In the genomic region with DNA sequence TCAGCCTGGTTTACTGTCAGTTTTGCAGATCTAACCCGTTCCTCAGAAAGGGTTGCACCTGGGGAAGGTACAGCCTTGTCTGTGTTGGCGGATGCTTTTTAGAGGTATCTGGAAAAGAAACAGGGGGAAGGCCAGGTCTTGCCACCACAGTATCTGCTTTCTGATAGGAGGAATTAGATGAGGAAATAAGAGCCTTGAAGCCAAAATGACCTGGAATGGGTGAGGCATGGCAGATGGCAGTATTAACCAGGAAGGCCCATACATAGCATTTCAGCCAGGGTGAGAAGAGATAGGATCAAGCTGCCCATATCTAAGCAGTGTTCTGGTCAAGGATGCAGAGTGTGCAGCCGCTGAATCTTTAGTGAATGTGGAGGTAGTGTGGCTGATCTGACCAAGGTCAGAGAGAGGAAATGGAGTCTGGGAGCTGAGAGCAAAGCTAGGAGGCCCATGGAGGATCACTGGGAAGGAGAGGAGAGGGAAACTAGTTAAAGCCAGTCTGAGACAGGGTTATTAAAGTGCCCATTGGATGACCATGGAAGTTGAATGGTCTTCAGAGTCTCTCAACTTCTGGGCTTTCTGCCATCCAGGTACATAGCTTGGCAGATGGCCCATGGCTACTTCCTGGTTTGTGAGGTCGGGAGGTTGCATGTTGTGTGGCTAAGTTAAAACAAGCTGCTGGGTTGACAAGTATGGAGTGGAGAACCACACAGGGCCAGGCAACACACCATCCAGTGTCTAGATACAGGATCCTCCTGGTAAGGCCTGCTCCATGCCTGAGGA, we compare ENCODE assay signal across 10 mouse cellular contexts. TPM values are rescaled to one million over a fixed set of nuclear protein-coding genes. Genes with fewer than 3 reads are reported as not detected.
DNase-seq lines count a peak whose midpoint lies in the region; ATAC-seq and TF ChIP-seq lines count a peak whose summit lies in the region.
"Had no signal": no experiment of that assay in that cellular context is flagged by ENCODE, and none has a peak within 500 bp of the region (broad histone marks: within the 10 kb centered on the region; RNA-seq: fewer than 3 reads in every experiment).

No protein-coding gene starts in this region.

- H3K9me3 ChIP-seq in heart, postnatal 0 days (replicated peaks; ENCODE audit: control insufficient read depth, low read length): no peaks in the 10 kb centered on the region
- H3K9me3 ChIP-seq in stomach, postnatal 0 days (ENCODE audit: control insufficient read depth, low read length): no peaks in the 10 kb centered on the region
- H3K9me3 ChIP-seq: G1E had no signal

- no peak for ATAC-seq in heart, postnatal 0 days (ENCODE audit: insufficient read depth, low read depth)
- ATAC-seq in stomach, postnatal 0 days (ENCODE audit: low FRiP score, low TSS enrichment): peak; percentile 16; the same call in 1 of the 2 replicates

- WGBS in heart, postnatal 0 days: 58% methylated on average over 4 of the region's 4 CpGs
- WGBS in large intestine, adult 2 months: 51% methylated on average over 4 of the region's 4 CpGs
- 75% methylated on average over 4 of the region's 4 CpGs for WGBS in stomach, postnatal 0 days

- no peak overlapping the region for H3K9ac ChIP-seq in heart, postnatal 0 days (replicated peaks; ENCODE audit: low read depth, low read length)
- H3K9ac ChIP-seq in stomach, postnatal 0 days (ENCODE audit: low read length): no peak overlapping the region

- H3K4me2 ChIP-seq in heart, postnatal 0 days (ENCODE audit: low read depth, low read length): no peak overlapping the region
- H3K4me2 ChIP-seq in stomach, postnatal 0 days (replicated peaks; ENCODE audit: low read depth): no peak overlapping the region

- H3K36me3 ChIP-seq in heart, postnatal 0 days (replicated peaks; ENCODE audit: control insufficient read depth, insufficient read depth, low read length): peaks cover 27% of the 10 kb centered on the region
- peaks cover 2% of the 10 kb centered on the region for H3K36me3 ChIP-seq in stomach, postnatal 0 days (ENCODE audit: control insufficient read depth, insufficient read depth, low read length)

- TF ChIP-seq EP300 in heart, postnatal 0 days (IDR thresholded peaks at IDR 0.05; ENCODE audit: low read depth): no peak
- no peak for TF ChIP-seq EP300 in stomach, postnatal 0 days (optimal IDR thresholded peaks at IDR 0.05)

- peak overlapping the region; percentile 72 for H3K27ac ChIP-seq in heart, postnatal 0 days (ENCODE audit: low read depth)
- peak overlapping the region; percentile 30; the same call in 1 of the 2 replicates for H3K27ac ChIP-seq in stomach, postnatal 0 days (replicated peaks)

- no peaks in the 10 kb centered on the region for H3K27me3 ChIP-seq in heart, postnatal 0 days (ENCODE audit: control insufficient read depth, insufficient read depth, low read length)
- H3K27me3 ChIP-seq in stomach, postnatal 0 days (ENCODE audit: control insufficient read depth, insufficient read depth, low read length): no peaks in the 10 kb centered on the region

- intact Hi-C loops in left cerebral cortex, postnatal 36 days (cut with DNase I): no loop called here

- H3K4me3 ChIP-seq in heart, postnatal 0 days (ENCODE audit: low read depth, low read length): no peak overlapping the region
- no peak overlapping the region for H3K4me3 ChIP-seq in stomach, postnatal 0 days (ENCODE audit: low read depth, low read length)

- DNase-seq in heart, postnatal 0 days (ENCODE audit: low spot score): no peak
- DNase-seq in heart, adult 9 months (ENCODE audit: low spot score in 2 of 2): no peak
- DNase-seq in urinary bladder, postnatal 14 days (ENCODE audit: low spot score): peak; percentile 57
- no peak for DNase-seq in urinary bladder, postnatal 10 days (ENCODE audit: low spot score)
- peak; percentile 93 for DNase-seq in large intestine, adult 2 months (ENCODE audit: low read depth, low spot score)
- peak; percentile 73 for DNase-seq in stomach, postnatal 0 days (ENCODE audit: low spot score)
- DNase-seq in thymus, postnatal 25 days: no peak
- no peak for DNase-seq in left cerebral cortex, postnatal 36 days (ENCODE audit: low spot score in 2 of 2)
- DNase-seq: gastrocnemius, postnatal 10 days had no signal

- peaks cover 38% of the 10 kb centered on the region for H3K4me1 ChIP-seq in heart, postnatal 0 days (ENCODE audit: control insufficient read depth, insufficient read depth)
- peaks cover 9% of the 10 kb centered on the region for H3K4me1 ChIP-seq in stomach, postnatal 0 days (replicated peaks; ENCODE audit: control insufficient read depth, insufficient read depth)

- no peak for TF ChIP-seq CTCF in heart, postnatal 0 days (IDR thresholded peaks at IDR 0.05; ENCODE audit: low read depth)
- no peak for TF ChIP-seq CTCF in stomach, postnatal 0 days (IDR thresholded peaks at IDR 0.05; ENCODE audit: low read depth)

RNA-seq across cellular contexts. Expression of a gene that starts 17.4 kb away (rescaled TPM):
- 16.9 and 25.8 TPM in 2 replicates for total RNA-seq in heart, postnatal 0 days (2014; rRNA removed; ENCODE audit: low replicate concordance)
- polyA plus RNA-seq in heart, postnatal 0 days (2015; fragmentation: Nextera tagmentation; extraction: Ambion mirVana): 17.3 and 17.4 TPM in 2 replicates
- polyA plus RNA-seq in large intestine, adult 2 months (2012; rRNA removed): 29.5 and 34.6 TPM in 2 replicates
- 23.5 and 24.2 TPM in 2 replicates for polyA plus RNA-seq in stomach, postnatal 0 days (2015; fragmentation: Nextera tagmentation; extraction: Ambion mirVana)
- total RNA-seq in left cerebral cortex, postnatal 36 days (2021): 10 to 100 TPM; 43.7 to 49.4 TPM

RNA-seq across cellular contexts. Expression of a gene that starts 20.3 kb away (rescaled TPM):
- total RNA-seq in heart, postnatal 0 days (2014; rRNA removed; ENCODE audit: low replicate concordance): 489 and 581 TPM in 2 replicates
- polyA plus RNA-seq in heart, postnatal 0 days (2015; fragmentation: Nextera tagmentation; extraction: Ambion mirVana): 255 and 282 TPM in 2 replicates
- polyA plus RNA-seq in large intestine, adult 2 months (2012; rRNA removed): 39.4 and 42.2 TPM in 2 replicates
- polyA plus RNA-seq in stomach, postnatal 0 days (2015; fragmentation: Nextera tagmentation; extraction: Ambion mirVana): 109 and 115 TPM in 2 replicates
- 100 to 1,000 TPM; 116 to 126 TPM for total RNA-seq in left cerebral cortex, postnatal 36 days (2021)

Comparison
In these comparisons a context has a peak if more than half of its experiments do, and no peak if none do; other contexts are left out.
1. DNase-seq: peak in urinary bladder, postnatal 14 days (single experiment), large intestine, adult 2 months (single experiment) and stomach, postnatal 0 days (single experiment); none in heart, postnatal 0 days (single experiment), heart, adult 9 months (0 of 2), urinary bladder, postnatal 10 days (single experiment), thymus, postnatal 25 days (single experiment) and left cerebral cortex, postnatal 36 days (0 of 2).